ENCODE assay signal across 15 mouse cellular contexts in the genomic region with DNA sequence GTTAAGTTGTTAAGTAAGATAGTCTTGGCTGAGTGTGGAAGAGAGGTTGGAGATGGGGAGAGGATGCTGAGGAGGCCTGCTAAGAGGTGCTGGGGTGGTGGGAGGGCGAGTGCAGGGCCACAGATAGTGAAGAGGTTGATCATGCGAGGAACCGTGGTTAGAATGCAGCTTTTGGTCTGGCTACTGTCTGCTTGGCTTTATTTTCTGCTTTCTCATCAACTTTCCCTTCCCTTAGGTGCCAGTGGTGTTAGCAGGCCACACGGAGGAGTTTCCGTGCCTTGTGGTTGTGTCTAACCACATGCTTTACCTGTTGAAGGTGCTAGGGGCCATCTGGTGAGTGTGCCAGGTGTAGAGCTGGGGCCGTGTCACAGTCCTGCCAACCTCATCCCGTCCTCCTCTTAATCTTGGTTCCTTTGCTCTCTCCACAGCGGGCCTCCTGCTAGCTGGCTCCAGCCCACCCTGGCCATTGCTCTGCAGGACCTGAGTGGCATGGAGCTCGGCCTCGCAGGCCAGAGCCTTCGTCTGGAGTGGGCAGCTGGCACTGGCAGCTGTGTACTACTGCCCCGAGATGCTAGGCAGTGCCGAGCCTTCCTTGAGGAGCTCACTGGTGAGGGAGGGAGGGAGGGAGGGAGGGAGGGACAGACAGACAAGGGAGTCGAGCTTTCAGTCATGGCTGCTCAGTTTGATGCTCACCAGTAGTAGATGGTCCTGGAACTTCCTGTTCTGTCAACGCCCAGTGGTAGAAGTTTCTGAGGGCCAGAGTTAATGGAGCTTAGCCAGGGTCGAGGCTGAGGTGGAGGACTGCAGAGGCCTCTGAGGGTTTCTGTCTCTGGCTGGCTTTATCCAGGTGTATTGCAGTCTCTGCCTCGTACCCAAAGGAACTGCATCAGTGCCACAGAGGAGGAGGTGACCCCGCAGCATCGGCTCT.
"Had no signal": no experiment of that assay in that cellular context is flagged by ENCODE, and none has a peak within 500 bp of the region (broad histone marks: within the 10 kb centered on the region; RNA-seq: fewer than 3 reads in every experiment).

No protein-coding gene starts in this region.

- DNase-seq: kidney, postnatal 10 days; kidney, postnatal 4 days; lung, adult 2 months; lung, postnatal 36 days; midbrain, embryonic 14.5 days; retina, postnatal 1 day; right cerebral cortex, postnatal 4 days; spleen, adult 18-20 months; thymus, postnatal 4 days had no signal

- H3K4me1 ChIP-seq: intestine, embryonic 15.5 days; liver, embryonic 15.5 days; neural tube, embryonic 13.5 days had no signal

- H3K9ac ChIP-seq: intestine, embryonic 15.5 days; liver, embryonic 15.5 days; neural tube, embryonic 13.5 days had no signal

- H3K27me3 ChIP-seq: intestine, embryonic 15.5 days; liver, embryonic 15.5 days; neural tube, embryonic 13.5 days had no signal

- H3K4me3 ChIP-seq: intestine, embryonic 15.5 days; layer of hippocampus, adult 2 months; liver, embryonic 15.5 days; neural tube, embryonic 13.5 days had no signal

- H3K27ac ChIP-seq: intestine, embryonic 15.5 days; layer of hippocampus, adult 2 months; liver, embryonic 15.5 days; neural tube, embryonic 13.5 days had no signal

- H3K9me3 ChIP-seq: intestine, embryonic 15.5 days; liver, embryonic 15.5 days; neural tube, embryonic 13.5 days had no signal

- H3K4me2 ChIP-seq: intestine, embryonic 15.5 days; liver, embryonic 11.5 days; liver, embryonic 15.5 days; neural tube, embryonic 13.5 days had no signal

- ATAC-seq: intestine, embryonic 15.5 days; lung, postnatal 0 days had no signal
